ENCODE assay signal across 9 mouse cellular contexts in genomic region chr9:29834911-29835310, GRCm38 (mm10).
DNase-seq lines count a peak whose midpoint lies in the region; ATAC-seq lines count a peak whose summit lies in the region.
"Had no signal": no experiment of that assay in that cellular context is flagged by ENCODE, and none has a peak within 500 bp of the region (broad histone marks: within the 10 kb centered on the region; RNA-seq: fewer than 3 reads in every experiment).

No protein-coding gene starts in this region.

- DNase-seq in heart, adult 18-20 months = peak; percentile 13 to 22
- DNase-seq in heart, postnatal 25 days (ENCODE audit: low spot score) = no peak
- peak; percentile 38 for DNase-seq in adrenal gland, postnatal 25 days
- peak; percentile 37 to 52 for DNase-seq in cerebellum, postnatal 4 days (ENCODE audit: low spot score in 2 of 2)
- DNase-seq in kidney, postnatal 36 days = peak; percentile 48 to 68
- DNase-seq in right cerebral cortex, postnatal 4 days = peak; percentile 51
- no peak for DNase-seq in urinary bladder, postnatal 4 days (ENCODE audit: low spot score in 2 of 2)
- DNase-seq: liver, embryonic 13.5 days had no signal

- no peak for ATAC-seq in inflammation-experienced regulatory T-cells, adult 6 months

- intact Hi-C loops in heart, postnatal 25 days (cut with DNase I) = no loop called here

Comparison
In these comparisons a context has a peak if more than half of its experiments do, and no peak if none do; other contexts are left out.
1. DNase-seq: peak in heart, adult 18-20 months (2 of 2), adrenal gland, postnatal 25 days (single experiment), cerebellum, postnatal 4 days (2 of 2), kidney, postnatal 36 days (2 of 2) and right cerebral cortex, postnatal 4 days (single experiment); none in heart, postnatal 25 days (single experiment) and urinary bladder, postnatal 4 days (0 of 2).